Mouse (Mus musculus): ENCODE data around the gene Pitpnc1. TPM values are rescaled to one million over a fixed set of nuclear protein-coding genes. Genes with fewer than 3 reads are reported as not detected.

The Pitpnc1 gene
- polyA plus RNA-seq, 1 experiment: not detected

- TF ChIP-seq POLR2A (IDR thresholded peaks at IDR 0.05; ENCODE audit: insufficient read depth, low read depth, low read length) (no peak), CTCF (IDR thresholded peaks at IDR 0.05; ENCODE audit: insufficient read depth, low read depth, low read length) (no peak)
- WGBS: 92% methylated on average over 10 of the region's 10 CpGs
- Histone ChIP-seq H3K4me3 (ENCODE audit: insufficient read depth, low read depth, low read length) (no peak overlapping the region), H3K27ac (ENCODE audit: insufficient read depth, low read depth, low read length) (no peak overlapping the region), H3K4me1 (ENCODE audit: control insufficient read depth, insufficient read depth, low read length) (no peaks in the 10 kb centered on the region)
These were observed 218.5 kb downstream of the Pitpnc1 start for GRCm38 (mm10) chr11:107252026-107252425.

- Histone ChIP-seq H3K27ac (ENCODE audit: insufficient read depth, low read depth, low read length) (no peak overlapping the region), H3K4me3 (ENCODE audit: insufficient read depth, low read depth, low read length) (no peak overlapping the region), H3K4me1 (ENCODE audit: control insufficient read depth, insufficient read depth, low read length) (no peaks in the 10 kb centered on the region)
- WGBS: 90% methylated on average over 7 of the region's 7 CpGs
- TF ChIP-seq POLR2A (IDR thresholded peaks at IDR 0.05; ENCODE audit: insufficient read depth, low read depth, low read length) (no peak), CTCF (IDR thresholded peaks at IDR 0.05; ENCODE audit: insufficient read depth, low read depth, low read length) (no peak)
These were observed 219.0 kb downstream of the Pitpnc1 start for GRCm38 (mm10) chr11:107251460-107251859.

GRCm38 (mm10) chr11:107250882-107251281, 219.6 kb downstream of the Pitpnc1 start:
- Histone ChIP-seq H3K27ac (ENCODE audit: insufficient read depth, low read depth, low read length) (no peak overlapping the region), H3K4me1 (ENCODE audit: control insufficient read depth, insufficient read depth, low read length) (no peaks in the 10 kb centered on the region), H3K4me3 (ENCODE audit: insufficient read depth, low read depth, low read length) (no peak overlapping the region)
- 85% methylated on average over 8 of the region's 8 CpGs for WGBS
- no peak for TF ChIP-seq CTCF (IDR thresholded peaks at IDR 0.05; ENCODE audit: insufficient read depth, low read depth, low read length)

- no peaks in the 10 kb centered on the region for H3K4me1 ChIP-seq (ENCODE audit: control insufficient read depth, insufficient read depth, low read length)
- no peak for TF ChIP-seq CTCF (IDR thresholded peaks at IDR 0.05; ENCODE audit: insufficient read depth, low read depth, low read length)
- TF ChIP-seq POLR2A (IDR thresholded peaks at IDR 0.05; ENCODE audit: insufficient read depth, low read depth, low read length): no peak
- H3K4me3 ChIP-seq (ENCODE audit: insufficient read depth, low read depth, low read length): no peak overlapping the region
- H3K27ac ChIP-seq (ENCODE audit: insufficient read depth, low read depth, low read length): no peak overlapping the region
- 69% methylated on average over 7 of the region's 7 CpGs for WGBS
These were observed 221.7 kb downstream of the Pitpnc1 start for GRCm38 (mm10) chr11:107248753-107249152.

- no peak for TF ChIP-seq POLR2A (IDR thresholded peaks at IDR 0.05; ENCODE audit: insufficient read depth, low read depth, low read length)
- Histone ChIP-seq H3K4me3 (ENCODE audit: insufficient read depth, low read depth, low read length) (no peak overlapping the region), H3K4me1 (ENCODE audit: control insufficient read depth, insufficient read depth, low read length) (no peaks in the 10 kb centered on the region; the same call in 1 of the 2 replicates), H3K27ac (ENCODE audit: insufficient read depth, low read depth, low read length) (no peak overlapping the region)
- WGBS: 94% methylated on average over 7 of the region's 7 CpGs
These were observed 224.8 kb downstream of the Pitpnc1 start for GRCm38 (mm10) chr11:107245657-107246056.

GRCm38 (mm10) chr11:107243126-107243525, 227.4 kb downstream of the Pitpnc1 start:
- Histone ChIP-seq H3K27ac (ENCODE audit: insufficient read depth, low read depth, low read length) (no peak overlapping the region), H3K4me3 (ENCODE audit: insufficient read depth, low read depth, low read length) (no peak overlapping the region), H3K4me1 (ENCODE audit: control insufficient read depth, insufficient read depth, low read length) (no peaks in the 10 kb centered on the region; the same call in 1 of the 2 replicates)
- TF ChIP-seq CTCF (IDR thresholded peaks at IDR 0.05; ENCODE audit: insufficient read depth, low read depth, low read length): no peak
- TF ChIP-seq POLR2A (IDR thresholded peaks at IDR 0.05; ENCODE audit: insufficient read depth, low read depth, low read length): no peak
- 82% methylated on average over 6 of the region's 6 CpGs for WGBS

GRCm38 (mm10) chr11:107241678-107242077, 228.8 kb downstream of the Pitpnc1 start:
- 74% methylated on average over 7 of the region's 7 CpGs for WGBS
- no peak for TF ChIP-seq CTCF (IDR thresholded peaks at IDR 0.05; ENCODE audit: insufficient read depth, low read depth, low read length)
- no peak for TF ChIP-seq POLR2A (IDR thresholded peaks at IDR 0.05; ENCODE audit: insufficient read depth, low read depth, low read length)
- Histone ChIP-seq H3K4me3 (ENCODE audit: insufficient read depth, low read depth, low read length) (no peak overlapping the region), H3K4me1 (ENCODE audit: control insufficient read depth, insufficient read depth, low read length) (no peaks in the 10 kb centered on the region; the same call in 1 of the 2 replicates), H3K27ac (ENCODE audit: insufficient read depth, low read depth, low read length) (no peak overlapping the region)

GRCm38 (mm10) chr11:107238506-107238905, 232.0 kb downstream of the Pitpnc1 start:
- no peak overlapping the region for H3K4me3 ChIP-seq (ENCODE audit: insufficient read depth, low read depth, low read length)
- TF ChIP-seq CTCF (IDR thresholded peaks at IDR 0.05; ENCODE audit: insufficient read depth, low read depth, low read length) (no peak), POLR2A (IDR thresholded peaks at IDR 0.05; ENCODE audit: insufficient read depth, low read depth, low read length) (no peak)
- 86% methylated on average over 6 of the region's 6 CpGs for WGBS
- no peak overlapping the region for H3K27ac ChIP-seq (ENCODE audit: insufficient read depth, low read depth, low read length)
- H3K4me1 ChIP-seq (ENCODE audit: control insufficient read depth, insufficient read depth, low read length): no peaks in the 10 kb centered on the region; the same call in 1 of the 2 replicates

GRCm38 (mm10) chr11:107237532-107237931, 233.0 kb downstream of the Pitpnc1 start:
- Histone ChIP-seq H3K4me3 (ENCODE audit: insufficient read depth, low read depth, low read length) (no peak overlapping the region), H3K4me1 (ENCODE audit: control insufficient read depth, insufficient read depth, low read length) (no peaks in the 10 kb centered on the region; the same call in 1 of the 2 replicates), H3K27ac (ENCODE audit: insufficient read depth, low read depth, low read length) (no peak overlapping the region)
- no peak for TF ChIP-seq CTCF (IDR thresholded peaks at IDR 0.05; ENCODE audit: insufficient read depth, low read depth, low read length)
- TF ChIP-seq POLR2A (IDR thresholded peaks at IDR 0.05; ENCODE audit: insufficient read depth, low read depth, low read length): no peak
- 96% methylated on average over 4 of the region's 4 CpGs for WGBS
